In genomic region chr13:40734316-40734965, GRCm38 (mm10) we compare ENCODE assay signal across 9 mouse cellular contexts. TPM values are rescaled to one million over a fixed set of nuclear protein-coding genes. Genes with fewer than 3 reads are reported as not detected.
DNase-seq lines count a peak whose midpoint lies in the region; ATAC-seq and TF ChIP-seq lines count a peak whose summit lies in the region.
"Had no signal": no experiment of that assay in that cellular context is flagged by ENCODE, and none has a peak within 500 bp of the region (broad histone marks: within the 10 kb centered on the region; RNA-seq: fewer than 3 reads in every experiment).

No protein-coding gene starts in this region.

- peak; percentile 48 for DNase-seq in embryo, embryonic 10.5 days (ENCODE audit: low spot score)
- DNase-seq in embryo, embryonic 10 days (ENCODE audit: low spot score): no peak
- peak; percentile 38 for DNase-seq in hindbrain, embryonic 10.5 days (ENCODE audit: low spot score)
- no peak for DNase-seq in cerebellum, adult 9-11 months
- DNase-seq in adrenal gland, adult 18-20 months (ENCODE audit: low spot score in 2 of 2): no peak
- DNase-seq: lung, postnatal 14 days had no signal

- H3K4me1 ChIP-seq in E14TG2a.4 (replicated peaks; ENCODE audit: low read depth, low read length): peaks cover 66% of the 10 kb centered on the region
- peaks cover 58% of the 10 kb centered on the region for H3K4me1 ChIP-seq in hindbrain, embryonic 10.5 days (replicated peaks)
- peaks cover 19% of the 10 kb centered on the region for H3K4me1 ChIP-seq in midbrain, embryonic 12.5 days

- peak overlapping the region; percentile 76 for H3K4me3 ChIP-seq in E14TG2a.4 (replicated peaks; ENCODE audit: low read length)
- peak overlapping the region; percentile 60 for H3K4me3 ChIP-seq in hindbrain, embryonic 10.5 days
- peak overlapping the region; percentile 46 for H3K4me3 ChIP-seq in midbrain, embryonic 12.5 days

- H3K36me3 ChIP-seq in E14TG2a.4 (ENCODE audit: insufficient read depth, low read length): no peaks in the 10 kb centered on the region
- H3K36me3 ChIP-seq in hindbrain, embryonic 10.5 days: no peaks in the 10 kb centered on the region
- no peaks in the 10 kb centered on the region for H3K36me3 ChIP-seq in midbrain, embryonic 12.5 days

- H3K27me3 ChIP-seq in E14TG2a.4 (ENCODE audit: insufficient read depth, low read length): peaks cover 96% of the 10 kb centered on the region
- H3K27me3 ChIP-seq in hindbrain, embryonic 10.5 days (ENCODE audit: insufficient read depth, poor library complexity, severe bottlenecking): peaks cover 98% of the 10 kb centered on the region
- H3K27me3 ChIP-seq in midbrain, embryonic 12.5 days: peaks cover 94% of the 10 kb centered on the region

- H3K4me2 ChIP-seq in midbrain, embryonic 12.5 days (replicated peaks): peak overlapping the region; percentile 49

- no peak for TF ChIP-seq CTCF in E14TG2a.4 (conservative IDR thresholded peaks at IDR 0.05; ENCODE audit: low read length)

- H3K9ac ChIP-seq in midbrain, embryonic 12.5 days (replicated peaks): no peak overlapping the region

- no peak overlapping the region for H3K27ac ChIP-seq in hindbrain, embryonic 10.5 days
- no peak overlapping the region for H3K27ac ChIP-seq in midbrain, embryonic 12.5 days (replicated peaks)

- WGBS in hindbrain, embryonic 10.5 days: under 1% methylated on average over 33 of the region's 33 CpGs
- under 1% methylated on average over 33 of the region's 33 CpGs for whole genome bisulfite sequencing in midbrain, embryonic 12.5 days

- ATAC-seq in midbrain, embryonic 12.5 days (ENCODE audit: low FRiP score, low read depth): no peak
- ATAC-seq in megakaryocyte-erythroid progenitor cell, adult 5-6 weeks (replicated peaks; ENCODE audit: low FRiP score, low TSS enrichment, poor library complexity, severe bottlenecking): no peak

- peaks cover 23% of the 10 kb centered on the region for H3K9me3 ChIP-seq in E14TG2a.4 (ENCODE audit: low read length)
- H3K9me3 ChIP-seq in hindbrain, embryonic 10.5 days: no peaks in the 10 kb centered on the region
- no peaks in the 10 kb centered on the region for H3K9me3 ChIP-seq in midbrain, embryonic 12.5 days

RNA-seq across cellular contexts. Expression of gene Tfap2a, which starts 3.7 kb away (rescaled TPM):
- 6.7 and 13.8 TPM in 2 replicates for polyA plus RNA-seq in hindbrain, embryonic 10.5 days (2016; fragmentation: Nextera tagmentation; extraction: Ambion mirVana)
- polyA plus RNA-seq in midbrain, embryonic 12.5 days (2016; fragmentation: Nextera tagmentation; extraction: Ambion mirVana): 5.9 and 6.3 TPM in 2 replicates
- not detected in 2 replicates for total RNA-seq in megakaryocyte-erythroid progenitor cell, adult 5-6 weeks (2014; fragmentation: Nextera tagmentation)
- not detected in 2 replicates for total RNA-seq in megakaryocyte-erythroid progenitor cell, adult 5-6 weeks (2017)
- under 1 TPM in 1 of 2 experiments, not detected in 1; 0.45 TPM for total RNA-seq in adrenal gland, adult 18-20 months (2021)

Comparison
In these comparisons a context has a peak if more than half of its experiments do, and no peak if none do; other contexts are left out.
1. DNase-seq: peak in embryo, embryonic 10.5 days (single experiment) and hindbrain, embryonic 10.5 days (single experiment); none in embryo, embryonic 10 days (single experiment), cerebellum, adult 9-11 months (single experiment) and adrenal gland, adult 18-20 months (0 of 2).
2. Peak in every context shown above with its lines, with median percentiles within 50 percentile points of each other: H3K4me3 ChIP-seq.